Mouse (Mus musculus): ENCODE data around the gene Scgb1a1.

DNA sequence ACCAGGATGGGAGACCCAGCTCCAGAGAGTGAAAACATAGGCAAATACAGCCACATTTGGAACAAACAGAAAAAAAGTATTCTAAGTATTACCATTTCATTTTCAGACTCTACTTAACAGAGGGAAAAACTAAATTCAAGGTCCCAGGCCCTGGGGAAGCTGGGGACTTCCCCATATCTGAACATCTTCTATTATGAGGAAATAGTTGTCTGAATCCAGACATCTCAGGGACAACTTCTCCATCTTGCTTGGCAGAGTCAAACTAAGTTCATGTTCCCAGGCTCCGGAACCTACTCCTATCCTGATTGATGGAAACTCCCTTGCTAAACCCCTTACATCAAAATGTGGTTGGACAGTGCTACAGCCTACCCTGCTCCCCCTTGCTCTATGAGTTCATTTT is 34.6 kb upstream of the Scgb1a1 start:
- no peak for TF ChIP-seq CTCF (IDR thresholded peaks at IDR 0.05; ENCODE audit: borderline replicate concordance, extremely low read depth, insufficient read depth, insufficient read length)
- TF ChIP-seq POLR2A (IDR thresholded peaks at IDR 0.05; ENCODE audit: borderline replicate concordance, extremely low read depth, insufficient read depth, insufficient read length, poor library complexity, severe bottlenecking), result no peak
